Mouse (Mus musculus): ENCODE measurements around the gene Hs6st3.

Gene Hs6st3

GRCm38 (mm10) chr14:119902486-119902885 is 764.3 kb downstream of the Hs6st3 start:
- no peak for DNase-seq (ENCODE audit: low read depth, low spot score)

- DNase-seq (ENCODE audit: low read depth, low spot score): no peak
These were observed 770.0 kb downstream of the Hs6st3 start for GRCm38 (mm10) chr14:119908032-119908675.

GRCm38 (mm10) chr14:119914508-119914907 is 776.4 kb downstream of the Hs6st3 start:
- DNase-seq (ENCODE audit: low read depth, low spot score): no peak

- no peak for DNase-seq (ENCODE audit: low read depth, low spot score)
These were observed 780.3 kb downstream of the Hs6st3 start for GRCm38 (mm10) chr14:119918281-119919034.

- no peak for DNase-seq (ENCODE audit: low read depth, low spot score)
These were observed 781.0 kb downstream of the Hs6st3 start for GRCm38 (mm10) chr14:119919177-119919576.
